Mouse (Mus musculus) embryonic facial prominence, embryonic 15.5 days (tissue): ENCODE results near the gene Ncoa6. TPM values are rescaled to one million over a fixed set of nuclear protein-coding genes. Genes with fewer than 3 reads are reported as not detected.

Experiments used
- ATAC-seq: fragments of 200-750 bp; cut with Nextera tagmentation; 2 replicates; pipeline ENCODE4 v1.8.0; 2017; ENCODE audit warnings: low read depth, moderate TSS enrichment; ENCODE audit not compliant: insufficient number of reproducible peaks, low FRiP score, low TSS enrichment
- H3K27ac ChIP-seq: fragments of 300-500 bp; sonication (generic); replicated peaks from 2 replicates; pipeline ENCODE4 v1.5.1; 2015; ENCODE audit warnings: mild to moderate bottlenecking, inconsistent platforms
- H3K27me3 ChIP-seq: fragments of 300-500 bp; sonication (generic); 2 replicates; pipeline ENCODE4 v1.6.1; 2015; ENCODE audit warnings: inconsistent platforms
- H3K36me3 ChIP-seq: fragments of 300-500 bp; sonication (generic); 2 replicates; pipeline ENCODE4 v1.6.1; 2015; ENCODE audit warnings: mild to moderate bottlenecking, inconsistent platforms
- H3K4me1 ChIP-seq: fragments of 300-500 bp; sonication (generic); 2 replicates; pipeline ENCODE4 v1.6.1; 2015; ENCODE audit warnings: inconsistent platforms
- H3K4me2 ChIP-seq: fragments of 300-500 bp; sonication (generic); replicated peaks from 2 replicates; pipeline ENCODE4 v1.6.1; 2015; ENCODE audit warnings: mild to moderate bottlenecking, inconsistent platforms
- H3K4me3 ChIP-seq: fragments of 300-500 bp; sonication (generic); replicated peaks from 2 replicates; pipeline ENCODE4 v1.5.1; 2015; ENCODE audit warnings: mild to moderate bottlenecking, inconsistent platforms
- H3K9ac ChIP-seq: fragments of 300-500 bp; sonication (generic); 2 replicates; pipeline ENCODE4 v1.6.1; 2015; ENCODE audit warnings: inconsistent platforms
- H3K9me3 ChIP-seq: fragments of 300-500 bp; sonication (generic); replicated peaks from 2 replicates; pipeline ENCODE4 v1.6.1; 2016; ENCODE audit warnings: inconsistent platforms
- WGBS: fragments of 180-500 bp; shearing (Covaris S2); methylation state at CpG from one replicate; pipeline ENCODE4 v1.1.7; 2015; 5-methylcytosine and 5-hydroxymethylcytosine counted together
- polyA plus RNA-seq: library from polyadenylated mRNA; unstranded; fragments of >200 nt; fragmentation: Nextera tagmentation; extraction: Ambion mirVana; gene quantifications from 2 replicates; pipeline ENCODE4 v1.2.1, GENCODE M21; 2015

Gene Ncoa6
- polyA plus RNA-seq: 16.9 and 19.9 TPM in 2 replicates

GRCm38 (mm10) chr2:155473570-155474088 lies at the start of gene Ncoa6:
Gene Ncoa6, minus strand, starts transcription at chr2:155473894.
- Histone ChIP-seq H3K9me3 (no peaks in the 10 kb centered on the region), H3K36me3 (no peaks in the 10 kb centered on the region), H3K27me3 (no peaks in the 10 kb centered on the region), H3K4me2 (peak within 1 kb of the TSS; percentile 56), H3K27ac (peak within 1 kb of the TSS; percentile 91), H3K9ac (peak within 1 kb of the TSS; percentile 94), H3K4me3 (peak within 1 kb of the TSS; percentile 72), H3K4me1 (peaks cover 19% of the 10 kb centered on the region)
- peak; percentile 87 for ATAC-seq
- 1% methylated on average over 53 of the region's 72 CpGs for WGBS

GRCm38 (mm10) chr2:155518531-155519270 lies 45.0 kb upstream of the Ncoa6 start:
- no peak for ATAC-seq
- 20% methylated on average over 18 of the region's 18 CpGs for WGBS
- Histone ChIP-seq H3K36me3 (no peaks in the 10 kb centered on the region), H3K9ac (peak overlapping the region; percentile 50), H3K9me3 (no peaks in the 10 kb centered on the region), H3K27ac (peak overlapping the region; percentile 55), H3K27me3 (peaks cover 3% of the 10 kb centered on the region; the same call in 1 of the 2 replicates), H3K4me1 (peaks cover 19% of the 10 kb centered on the region), H3K4me2 (peak overlapping the region; percentile 78), H3K4me3 (peak overlapping the region; percentile 87)

- WGBS: 4% methylated on average over 70 of the region's 70 CpGs
- no peaks in the 10 kb centered on the region for H3K9me3 ChIP-seq
Observed at GRCm38 (mm10) chr2:155517455-155518423, 44.0 kb upstream of the Ncoa6 start, which contains the start of the genes Acss2 and Ggt7. Gene Acss2, plus strand, starts transcription at chr2:155517948. Gene Ggt7, minus strand, starts transcription at chr2:155518237.

GRCm38 (mm10) chr2:155515941-155516340 lies 42.2 kb upstream of the Ncoa6 start:
- H3K4me2 ChIP-seq: no peak overlapping the region
- no peak overlapping the region for H3K27ac ChIP-seq
- 4% methylated on average over 1 of the region's 1 CpGs for WGBS
- no peak overlapping the region for H3K4me3 ChIP-seq
- no peaks in the 10 kb centered on the region for H3K9me3 ChIP-seq
- peaks cover 22% of the 10 kb centered on the region for H3K4me1 ChIP-seq
- H3K27me3 ChIP-seq: peaks cover 3% of the 10 kb centered on the region; the same call in 1 of the 2 replicates
- ATAC-seq: no peak
- H3K9ac ChIP-seq: no peak overlapping the region
- no peaks in the 10 kb centered on the region for H3K36me3 ChIP-seq

More at GRCm38 (mm10) chr2:155517455-155518423, 44.0 kb upstream of the Ncoa6 start, which contains the start of the genes Acss2 and Ggt7:
- Histone ChIP-seq H3K9ac (peak within 1 kb of the TSS; percentile 50), H3K27me3 (peaks cover 3% of the 10 kb centered on the region; the same call in 1 of the 2 replicates), H3K27ac (peak within 1 kb of the TSS; percentile 55), H3K4me2 (peak within 1 kb of the TSS; percentile 78), H3K4me3 (peak within 1 kb of the TSS; percentile 87), H3K4me1 (peaks cover 22% of the 10 kb centered on the region), H3K36me3 (no peaks in the 10 kb centered on the region)
- peak; percentile 100 for ATAC-seq

- Histone ChIP-seq H3K4me2 (peak overlapping the region; percentile 80), H3K4me3 (peak overlapping the region; percentile 50), H3K36me3 (no peaks in the 10 kb centered on the region), H3K9me3 (no peaks in the 10 kb centered on the region), H3K4me1 (peaks cover 22% of the 10 kb centered on the region), H3K9ac (peak overlapping the region; percentile 12; the same call in 1 of the 2 replicates), H3K27me3 (peaks cover 3% of the 10 kb centered on the region; the same call in 1 of the 2 replicates), H3K27ac (no peak overlapping the region)
- WGBS: 1% methylated on average over 22 of the region's 23 CpGs
- no peak for ATAC-seq
Observed at GRCm38 (mm10) chr2:155514666-155515065, 41.0 kb upstream of the Ncoa6 start.

- Histone ChIP-seq H3K27ac (no peak overlapping the region), H3K9me3 (no peaks in the 10 kb centered on the region), H3K36me3 (no peaks in the 10 kb centered on the region), H3K9ac (no peak overlapping the region), H3K4me3 (no peak overlapping the region), H3K4me2 (peak overlapping the region; percentile 80; the same call in 1 of the 2 replicates), H3K4me1 (peaks cover 17% of the 10 kb centered on the region), H3K27me3 (peaks cover 3% of the 10 kb centered on the region; the same call in 1 of the 2 replicates)
- no peak for ATAC-seq
- WGBS: 61% methylated on average over 5 of the region's 5 CpGs
Observed at GRCm38 (mm10) chr2:155513543-155513942, 39.8 kb upstream of the Ncoa6 start.

- Histone ChIP-seq H3K36me3 (no peaks in the 10 kb centered on the region), H3K4me2 (no peak overlapping the region), H3K4me3 (no peak overlapping the region), H3K9me3 (no peaks in the 10 kb centered on the region), H3K27me3 (peaks cover 3% of the 10 kb centered on the region; the same call in 1 of the 2 replicates), H3K9ac (no peak overlapping the region), H3K27ac (no peak overlapping the region), H3K4me1 (peaks cover 17% of the 10 kb centered on the region)
- no peak for ATAC-seq
- 47% methylated on average over 4 of the region's 4 CpGs for WGBS
Observed at GRCm38 (mm10) chr2:155512479-155512878, 38.8 kb upstream of the Ncoa6 start.

- Histone ChIP-seq H3K4me3 (no peak overlapping the region), H3K36me3 (no peaks in the 10 kb centered on the region), H3K4me2 (no peak overlapping the region), H3K27ac (no peak overlapping the region), H3K4me1 (peaks cover 7% of the 10 kb centered on the region), H3K9me3 (no peaks in the 10 kb centered on the region), H3K27me3 (no peaks in the 10 kb centered on the region), H3K9ac (no peak overlapping the region)
- no peak for ATAC-seq
- 60% methylated on average over 10 of the region's 10 CpGs for WGBS
Observed at GRCm38 (mm10) chr2:155507721-155508470, 34.2 kb upstream of the Ncoa6 start.

- Histone ChIP-seq H3K4me3 (no peak overlapping the region), H3K27me3 (no peaks in the 10 kb centered on the region), H3K27ac (no peak overlapping the region), H3K36me3 (no peaks in the 10 kb centered on the region), H3K4me1 (peaks cover 7% of the 10 kb centered on the region), H3K9ac (no peak overlapping the region), H3K9me3 (no peaks in the 10 kb centered on the region), H3K4me2 (no peak overlapping the region)
- ATAC-seq: no peak
- 91% methylated on average over 9 of the region's 9 CpGs for WGBS
Observed at GRCm38 (mm10) chr2:155505811-155506210, 32.1 kb upstream of the Ncoa6 start.
